Mouse (Mus musculus) forebrain, postnatal 0 days (tissue): ENCODE data around the gene Pamr1. TPM values are rescaled to one million over a fixed set of nuclear protein-coding genes. Genes with fewer than 3 reads are reported as not detected.

Experiments used
- ATAC-seq: fragments of 200-750 bp; cut with Nextera tagmentation; 2 replicates; pipeline ENCODE4 v1.8.0; 2017; ENCODE audit warnings: mild to moderate bottlenecking, moderate library complexity
- DNase-seq: peaks from one replicate; pipeline ENCODE4 v3.0.0-alpha.2; 2015
- H3K27ac ChIP-seq: fragments of 300-500 bp; sonication (generic); 2 replicates; pipeline ENCODE4 v1.5.1; 2014; ENCODE audit warnings: low read depth, mild to moderate bottlenecking, antibody characterized with exemption, low read length, moderate library complexity, mixed read lengths
- H3K27me3 ChIP-seq: fragments of 300-500 bp; sonication (generic); 2 replicates; pipeline ENCODE4 v1.6.1; 2014; ENCODE audit warnings: mild to moderate bottlenecking, low read length, mixed read lengths; ENCODE audit not compliant: insufficient read depth
- H3K36me3 ChIP-seq: fragments of 300-500 bp; sonication (generic); 2 replicates; pipeline ENCODE4 v1.6.1; 2014; ENCODE audit warnings: mild to moderate bottlenecking, moderate library complexity; ENCODE audit not compliant: insufficient read depth
- H3K4me1 ChIP-seq: fragments of 300-500 bp; sonication (generic); 2 replicates; pipeline ENCODE4 v1.6.1; 2014; ENCODE audit warnings: antibody characterized with exemption; ENCODE audit not compliant: insufficient read depth
- H3K4me2 ChIP-seq: fragments of 300-500 bp; sonication (generic); 2 replicates; pipeline ENCODE4 v1.6.1; 2014; ENCODE audit warnings: low read depth, mild to moderate bottlenecking, moderate library complexity
- H3K4me3 ChIP-seq: fragments of 300-500 bp; sonication (generic); 2 replicates; pipeline ENCODE4 v1.5.1; 2014; ENCODE audit warnings: low read depth, low read length, mixed read lengths
- H3K9ac ChIP-seq: fragments of 300-500 bp; sonication (generic); 2 replicates; pipeline ENCODE4 v1.6.1; 2014; ENCODE audit warnings: mild to moderate bottlenecking
- H3K9me3 ChIP-seq: fragments of 300-500 bp; sonication (generic); 2 replicates; pipeline ENCODE4 v1.6.1; 2016; ENCODE audit warnings: low read length
- CTCF ChIP-seq: sonication (generic); IDR thresholded peaks from 2 replicates; pipeline ENCODE4 v1.5.1; 2016; ENCODE audit warnings: antibody characterized with exemption, control low read depth, low read depth
- WGBS: fragments of 180-500 bp; shearing (Covaris S2); extraction: QIAGEN DNeasy Blood & Tissue Kit; methylation state at CpG from one replicate; pipeline ENCODE4 v1.1.7; 2014; 5-methylcytosine and 5-hydroxymethylcytosine counted together
- polyA plus RNA-seq: library from polyadenylated mRNA; unstranded; fragments of >200 nt; fragmentation: Nextera tagmentation; extraction: Ambion mirVana; gene quantifications from 2 replicates; pipeline ENCODE4 v1.2.1, GENCODE M21; 2015
- total RNA-seq: library from RNA; depleted of rRNA; stranded (reverse); fragments of >200 nt; gene quantifications from 2 replicates; pipeline ENCODE4 v1.2.3, GENCODE M21; 2014; rRNA removed

The Pamr1 gene
- total and polyA plus RNA-seq, 2 experiments from 2014 or later = 4.4 to 6.5 TPM

DNA sequence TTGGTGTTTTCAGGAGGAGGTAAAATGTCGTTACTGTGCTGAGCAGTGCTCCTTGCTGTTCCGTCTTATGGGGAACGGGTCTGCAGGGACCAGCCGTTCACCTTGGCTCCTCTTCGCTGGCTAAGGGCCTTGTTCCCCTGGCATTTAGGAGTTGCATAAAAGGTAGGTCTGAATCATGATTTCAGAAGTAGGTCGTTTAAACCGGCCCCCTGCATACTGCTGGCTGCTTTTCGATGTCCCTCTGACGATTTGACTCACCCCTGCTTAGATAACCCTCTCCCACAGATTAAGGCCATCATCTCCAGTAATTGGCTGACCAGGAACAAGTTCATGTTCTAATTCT, 136.3 kb downstream of the Pamr1 start:
- no peaks in the 10 kb centered on the region for H3K27me3 ChIP-seq
- H3K36me3 ChIP-seq = no peaks in the 10 kb centered on the region
- no peak overlapping the region for H3K4me3 ChIP-seq
- TF ChIP-seq CTCF = no peak
- 34% methylated on average over 9 of the region's 9 CpGs for WGBS
- no peak for DNase-seq
- H3K27ac ChIP-seq = no peak overlapping the region
- H3K9me3 ChIP-seq = no peaks in the 10 kb centered on the region
- H3K9ac ChIP-seq = no peak overlapping the region; the same call in 1 of the 2 replicates
- peaks cover 11% of the 10 kb centered on the region; the same call in 1 of the 2 replicates for H3K4me1 ChIP-seq
- peak overlapping the region; percentile 15; the same call in 1 of the 2 replicates for H3K4me2 ChIP-seq
- ATAC-seq = no peak

Other genes with a start within 250 kb of the Pamr1 start
- gene Trim44, start 142.2 kb upstream of the Pamr1 start, total RNA-seq = 94.8 and 116 TPM in 2 replicates
- 24.4 and 41.2 TPM in 2 replicates for gene Trim44, start 142.2 kb upstream of the Pamr1 start, polyA plus RNA-seq
- gene Fjx1, start 97.5 kb upstream of the Pamr1 start, total RNA-seq = 81.8 and 86.6 TPM in 2 replicates
- gene Fjx1, start 97.5 kb upstream of the Pamr1 start, polyA plus RNA-seq = 38.2 and 38.9 TPM in 2 replicates
- gene Slc1a2, start 108.6 kb downstream of the Pamr1 start, total RNA-seq = 77.1 and 82.0 TPM in 2 replicates
- 8.0 and 18.4 TPM in 2 replicates for gene Slc1a2, start 108.6 kb downstream of the Pamr1 start, polyA plus RNA-seq